Mouse (Mus musculus) gastrocnemius, postnatal 4 days (tissue): ENCODE measurements at regions not wholly inside any gene's neighbourhood (a gene's known extent, or its start where the extent isn't known, plus 50 kb on each side); places are given as distances from the start of the nearest gene placed in this dataset.

Source experiments
- DNase-seq, 2 experiments: peaks; one replicate each; pipeline ENCODE4 v3.0.0; 2021 to 2022; ENCODE audit warnings: low spot score in 2 of 2, mixed read lengths in 2 of 2

DNA sequence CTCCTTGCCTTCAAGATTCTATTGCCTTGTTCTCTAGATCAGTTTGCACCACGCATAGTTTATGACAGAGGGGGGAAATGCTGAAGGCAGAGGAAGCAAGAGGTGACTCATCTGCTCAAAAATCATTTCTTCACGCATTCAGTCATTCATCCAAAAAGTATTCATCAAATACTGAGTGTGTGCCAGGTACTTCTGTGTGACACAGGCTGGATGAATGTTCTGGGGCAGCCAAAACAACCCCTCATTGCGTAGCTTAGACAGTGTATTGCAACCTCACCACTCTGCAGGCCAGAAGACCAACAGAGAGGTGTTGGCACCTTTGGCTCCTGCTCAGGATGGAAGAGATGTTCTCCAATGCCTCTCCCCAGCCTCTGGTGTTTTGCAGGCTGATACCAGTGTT lies 72.9 kb upstream of the Lnx1 start:
- no peak for DNase-seq

GRCm38 (mm10) chr5:74773558-74774429 lies 71.1 kb upstream of the Lnx1 start:
- no peak for DNase-seq

GRCm38 (mm10) chr5:74771121-74771520 lies 68.4 kb upstream of the Lnx1 start:
- DNase-seq: no peak

GRCm38 (mm10) chr5:74769023-74769422 lies 66.3 kb upstream of the Lnx1 start:
- no peak for DNase-seq

DNA sequence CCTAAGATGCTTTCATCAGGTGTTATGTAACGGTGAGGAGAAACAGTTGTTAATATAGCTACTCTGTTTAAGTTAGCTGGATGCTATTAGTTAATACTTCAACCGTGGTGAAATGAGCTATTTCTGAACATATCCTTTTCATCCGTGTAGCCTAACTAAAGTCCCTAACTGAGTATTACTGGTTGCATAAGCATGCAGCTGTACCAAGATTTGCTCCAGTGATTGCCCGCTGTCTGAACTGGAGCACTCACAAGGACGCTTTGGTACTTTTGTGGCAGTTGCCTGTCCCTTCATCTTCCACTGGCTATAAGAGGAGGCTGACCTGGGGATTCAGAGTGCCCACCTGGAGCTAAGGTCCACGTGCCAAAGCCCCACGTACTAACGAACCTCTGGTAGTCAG lies 65.3 kb upstream of the Lnx1 start:
- no peak for DNase-seq

DNA sequence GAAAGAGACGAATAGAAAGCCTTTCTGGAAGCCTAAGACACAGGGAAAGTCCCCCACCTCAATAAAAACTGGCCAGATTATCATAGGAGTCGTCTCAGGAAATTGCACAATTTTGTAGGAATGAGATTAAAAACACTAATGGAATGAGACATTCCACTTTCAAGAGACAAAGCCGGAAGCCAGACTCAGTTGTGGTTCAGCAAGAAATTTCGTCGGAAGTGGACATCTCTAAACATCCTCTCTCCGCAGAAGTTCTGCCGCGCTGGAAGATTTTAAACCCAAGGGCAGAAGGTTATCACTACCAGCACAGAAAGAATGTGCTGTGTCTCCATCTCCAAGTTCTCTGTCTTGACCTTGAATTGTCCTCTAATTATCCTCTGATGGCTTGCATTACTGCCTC lies 63.5 kb upstream of the Lnx1 start:
- DNase-seq: no peak

DNA sequence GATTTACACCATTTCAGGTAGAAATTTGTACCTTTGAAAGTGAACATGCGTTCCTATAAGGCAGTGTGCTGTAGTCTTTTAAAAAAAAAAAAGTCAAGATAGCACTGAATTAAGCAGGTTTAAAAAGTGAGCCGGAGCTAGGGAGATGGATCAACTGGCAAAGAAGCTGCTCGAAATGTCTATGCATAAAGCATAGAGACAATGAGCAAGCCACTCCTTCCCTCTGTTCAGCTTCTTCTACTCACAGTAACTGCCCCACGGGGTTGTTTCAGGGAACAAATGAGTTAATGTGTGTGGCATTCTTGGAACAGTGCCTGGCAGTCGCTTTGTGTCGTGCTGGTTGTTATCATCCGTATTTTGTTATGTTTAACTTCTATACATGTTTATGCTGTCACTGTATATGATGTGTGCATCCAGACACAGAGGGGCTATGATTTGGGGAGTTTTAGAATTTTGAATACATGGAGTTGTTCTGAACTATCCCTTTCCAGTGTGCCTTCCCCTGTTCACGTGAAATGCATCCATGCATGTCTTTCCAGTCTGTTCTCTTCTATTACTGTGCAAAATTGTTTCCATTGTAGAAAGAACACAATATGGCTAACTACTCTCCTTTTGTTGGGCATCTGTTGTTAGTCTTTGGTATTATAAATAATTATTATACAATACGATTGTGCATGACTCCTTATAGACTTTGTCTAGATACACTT lies 62.5 kb upstream of the Lnx1 start:
- DNase-seq: no peak

- no peak for DNase-seq
Observed at GRCm38 (mm10) chr5:74757557-74757956, 54.8 kb upstream of the Lnx1 start.

DNA sequence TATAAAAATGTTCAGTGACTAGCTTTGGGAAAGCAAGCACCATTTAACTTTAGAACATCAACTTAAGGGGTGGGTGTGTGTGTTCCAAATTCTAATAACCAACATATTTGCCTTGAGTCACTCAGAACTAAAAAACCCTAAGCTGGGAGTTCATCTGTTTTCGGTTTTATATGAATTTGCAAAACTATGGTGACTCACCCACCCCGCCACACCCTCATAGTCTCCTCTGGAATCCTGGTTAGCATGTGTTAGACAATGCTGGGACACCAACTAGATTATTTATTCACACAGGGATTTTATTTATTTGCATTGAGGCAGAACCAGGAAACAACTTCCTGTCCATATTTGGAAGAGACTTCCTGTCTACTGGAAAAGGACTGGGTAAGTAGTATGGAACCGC lies 50.2 kb upstream of the Lnx1 start:
- DNase-seq: no peak
